Mouse (Mus musculus) testis, adult 2 months (tissue): ENCODE measurements around the gene Stab2. TPM values are rescaled to one million over a fixed set of nuclear protein-coding genes. Genes with fewer than 3 reads are reported as not detected.
A peak's percentile ranks its signal among the peaks of the same experiment; 100 is the strongest.

Experiments used
- H3K27ac ChIP-seq: fragments of 200-500 bp; 2 replicates; pipeline ENCODE4 v1.5.1; 2012; ENCODE audit warnings: low read depth, low read length; ENCODE audit not compliant: control insufficient read depth, insufficient read depth
- H3K27me3 ChIP-seq: fragments of 200-500 bp; 2 replicates; pipeline ENCODE4 v1.6.1; 2012; ENCODE audit warnings: mild to moderate bottlenecking, low read length, moderate library complexity; ENCODE audit not compliant: control insufficient read depth, insufficient read depth
- H3K36me3 ChIP-seq: fragments of 200-500 bp; 2 replicates; pipeline ENCODE4 v1.6.1; 2012; ENCODE audit warnings: mild to moderate bottlenecking, low read length; ENCODE audit not compliant: control insufficient read depth, insufficient read depth
- H3K4me1 ChIP-seq: fragments of 200-500 bp; 2 replicates; pipeline ENCODE4 v1.6.1; 2012; ENCODE audit warnings: low read length; ENCODE audit not compliant: control insufficient read depth, insufficient read depth
- H3K4me3 ChIP-seq: fragments of 200-500 bp; 2 replicates; pipeline ENCODE4 v1.5.1; 2012; ENCODE audit warnings: low read depth, mild to moderate bottlenecking, low read length, moderate library complexity, mixed read lengths; ENCODE audit not compliant: control insufficient read depth
- CTCF ChIP-seq: fragments of 200-500 bp; IDR thresholded peaks from 2 replicates; pipeline ENCODE4 v1.5.1; 2012; ENCODE audit warnings: low read depth, mild to moderate bottlenecking, inconsistent platforms, low read length, moderate library complexity; ENCODE audit not compliant: control insufficient read depth, insufficient read depth, insufficient replicate concordance
- POLR2A ChIP-seq: fragments of 200-500 bp; IDR thresholded peaks from 2 replicates; pipeline ENCODE4 v1.6.1; 2012; ENCODE audit warnings: low read depth, mild to moderate bottlenecking, inconsistent platforms, low read length, moderate library complexity; ENCODE audit not compliant: control insufficient read depth
- polyA plus RNA-seq: library from polyadenylated mRNA; depleted of rRNA; stranded (reverse); fragments of >200 nt; gene quantifications from 2 replicates; pipeline ENCODE4 v1.2.3, GENCODE M21; 2012; rRNA removed

Stab2 gene
- polyA plus RNA-seq = 5.9 and 6.5 TPM in 2 replicates

DNA sequence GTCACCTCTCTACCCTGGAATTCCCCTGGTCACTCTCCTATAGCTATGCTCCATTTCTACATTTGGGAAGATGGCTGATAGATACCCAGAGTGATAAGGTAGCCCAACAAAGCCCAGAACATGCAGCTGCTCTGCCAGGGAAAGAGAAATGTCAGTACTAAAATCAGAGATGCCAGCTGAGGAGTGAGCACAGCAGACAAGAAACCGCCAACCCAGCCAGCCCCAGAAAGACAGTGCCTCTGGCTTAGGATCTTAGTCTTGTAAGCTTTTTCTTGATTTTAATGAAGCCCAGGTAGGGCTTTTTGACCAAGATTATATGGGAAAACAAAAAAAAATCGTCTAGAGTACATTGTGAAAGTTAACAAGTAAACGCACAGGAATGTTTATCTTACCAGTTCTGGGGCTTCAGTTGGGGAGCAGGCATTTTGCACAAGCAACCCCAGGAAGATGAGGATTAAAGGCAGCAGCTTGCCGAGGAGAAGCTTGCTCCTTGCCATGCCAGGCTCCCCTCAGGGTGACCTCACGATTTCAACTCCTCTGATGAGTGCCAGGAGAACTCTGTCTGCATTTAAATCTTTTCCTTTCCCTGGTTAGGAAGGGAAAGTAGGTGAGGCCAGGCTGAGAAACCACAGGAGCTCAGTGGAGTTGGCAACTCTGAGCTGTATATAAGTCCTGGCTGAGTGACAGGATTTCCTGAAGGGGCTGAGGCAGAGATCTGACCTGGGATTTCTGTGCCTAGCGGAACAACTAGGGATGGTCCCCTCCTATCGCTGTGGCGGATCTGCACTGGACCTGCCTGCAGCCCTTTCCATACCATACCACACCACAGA lies at the start of gene Stab2:
Gene Stab2, minus strand, starts transcription at position 641 of the 830 bp plus-strand sequence.
- H3K4me3 ChIP-seq = no peak within 1 kb of the TSS

GRCm38 (mm10) chr10:87051714-87052113 lies 43.9 kb upstream of the Stab2 start:
- no peaks in the 10 kb centered on the region for H3K36me3 ChIP-seq
- H3K4me3 ChIP-seq = no peak overlapping the region
- H3K27ac ChIP-seq = no peak overlapping the region
- no peaks in the 10 kb centered on the region for H3K27me3 ChIP-seq
- no peaks in the 10 kb centered on the region for H3K4me1 ChIP-seq
- TF ChIP-seq CTCF (no peak), POLR2A (no peak)

More for the DNA sequence above, at the start of gene Stab2:
- Histone ChIP-seq H3K27ac (no peak within 1 kb of the TSS), H3K4me1 (no peaks in the 10 kb centered on the region), H3K27me3 (no peaks in the 10 kb centered on the region), H3K36me3 (no peaks in the 10 kb centered on the region)
- TF ChIP-seq POLR2A (no peak), CTCF (no peak)

GRCm38 (mm10) chr10:87049179-87049578 lies 41.4 kb upstream of the Stab2 start:
- no peak overlapping the region for H3K4me3 ChIP-seq
- TF ChIP-seq CTCF (no peak), POLR2A (no peak)
- H3K27ac ChIP-seq = no peak overlapping the region
- H3K36me3 ChIP-seq = no peaks in the 10 kb centered on the region
- no peaks in the 10 kb centered on the region for H3K4me1 ChIP-seq
- H3K27me3 ChIP-seq = no peaks in the 10 kb centered on the region

DNA sequence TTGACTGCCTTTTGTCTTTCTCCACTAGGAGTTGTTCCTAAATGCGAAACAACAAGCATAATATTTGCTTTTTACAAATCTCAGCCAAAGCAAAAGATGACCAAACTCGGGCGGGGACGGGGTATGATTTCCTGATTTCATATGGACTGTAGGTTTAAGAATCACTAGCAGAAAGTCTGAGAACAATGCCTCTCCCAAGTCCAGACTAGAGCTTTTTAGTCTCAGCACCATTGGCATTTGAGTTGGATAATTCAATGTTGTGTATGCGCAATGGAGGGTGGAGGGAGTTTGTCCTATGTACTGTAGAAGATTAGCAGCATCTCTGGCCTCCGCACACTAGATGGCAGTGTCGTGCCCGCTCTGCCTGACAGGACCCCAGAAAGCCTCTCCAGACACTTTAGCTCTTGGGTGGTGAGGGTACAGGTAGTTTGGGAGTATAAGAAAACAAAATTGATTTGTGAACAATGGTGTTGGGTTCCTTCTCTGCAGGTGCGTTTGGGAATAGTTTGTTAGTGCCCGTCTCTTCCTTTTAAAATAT lies 39.2 kb upstream of the Stab2 start:
- Histone ChIP-seq H3K27me3 (no peaks in the 10 kb centered on the region), H3K27ac (no peak overlapping the region), H3K4me3 (no peak overlapping the region), H3K4me1 (no peaks in the 10 kb centered on the region), H3K36me3 (no peaks in the 10 kb centered on the region)
- peak; percentile 54; the same call in 1 of the 2 replicates for TF ChIP-seq CTCF
- no peak for TF ChIP-seq POLR2A

DNA sequence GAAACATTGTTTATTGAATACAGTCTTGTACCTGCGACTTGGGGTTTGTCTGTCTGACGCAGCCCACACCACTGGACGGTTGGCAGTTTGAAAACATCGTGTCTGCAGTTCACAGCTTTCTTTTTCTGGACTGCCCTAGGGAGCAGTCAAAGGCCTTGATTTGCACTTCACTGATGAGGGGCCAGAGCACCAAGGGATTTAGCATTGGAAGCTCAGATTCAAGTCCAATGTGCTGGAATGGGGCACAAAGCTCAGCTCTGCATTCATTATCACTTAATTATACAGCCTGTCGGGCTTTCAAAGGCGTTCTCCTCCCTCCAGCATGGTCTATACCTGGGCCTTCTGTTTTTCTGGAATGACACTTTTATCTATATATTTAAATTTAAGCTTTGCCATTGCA lies 38.6 kb upstream of the Stab2 start:
- H3K36me3 ChIP-seq = no peaks in the 10 kb centered on the region
- no peak overlapping the region for H3K27ac ChIP-seq
- no peaks in the 10 kb centered on the region for H3K27me3 ChIP-seq
- TF ChIP-seq POLR2A (no peak), CTCF (no peak)
- H3K4me3 ChIP-seq = no peak overlapping the region
- H3K4me1 ChIP-seq = no peaks in the 10 kb centered on the region

- no peaks in the 10 kb centered on the region for H3K27me3 ChIP-seq
- no peak overlapping the region for H3K27ac ChIP-seq
- H3K4me3 ChIP-seq = no peak overlapping the region
- no peak for TF ChIP-seq CTCF
- H3K36me3 ChIP-seq = no peaks in the 10 kb centered on the region
- no peaks in the 10 kb centered on the region for H3K4me1 ChIP-seq
Observed at GRCm38 (mm10) chr10:87045273-87045672, 37.4 kb upstream of the Stab2 start.

DNA sequence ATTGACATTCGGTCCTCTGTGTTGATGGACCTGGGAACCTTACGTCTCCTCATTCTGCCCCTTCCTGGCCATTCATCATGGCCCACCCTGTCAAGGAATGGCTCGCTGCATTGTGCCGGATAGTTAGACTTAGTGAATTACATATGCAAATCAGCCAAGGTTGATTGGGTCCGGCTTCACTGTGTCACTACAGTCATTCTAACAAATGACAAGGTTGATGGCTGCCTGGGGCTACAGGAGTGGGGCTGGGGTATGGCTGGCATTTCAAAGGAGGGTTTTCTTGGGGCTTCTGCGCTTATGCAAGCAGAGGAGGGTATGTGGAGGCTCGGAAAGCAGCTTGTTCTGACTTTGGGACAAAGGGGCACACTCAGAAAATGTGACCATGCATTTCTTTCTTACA lies 33.4 kb upstream of the Stab2 start:
- no peaks in the 10 kb centered on the region for H3K27me3 ChIP-seq
- H3K4me1 ChIP-seq = no peaks in the 10 kb centered on the region
- H3K36me3 ChIP-seq = no peaks in the 10 kb centered on the region
- H3K4me3 ChIP-seq = no peak overlapping the region
- no peak overlapping the region for H3K27ac ChIP-seq
- TF ChIP-seq CTCF (no peak), POLR2A (no peak)

DNA sequence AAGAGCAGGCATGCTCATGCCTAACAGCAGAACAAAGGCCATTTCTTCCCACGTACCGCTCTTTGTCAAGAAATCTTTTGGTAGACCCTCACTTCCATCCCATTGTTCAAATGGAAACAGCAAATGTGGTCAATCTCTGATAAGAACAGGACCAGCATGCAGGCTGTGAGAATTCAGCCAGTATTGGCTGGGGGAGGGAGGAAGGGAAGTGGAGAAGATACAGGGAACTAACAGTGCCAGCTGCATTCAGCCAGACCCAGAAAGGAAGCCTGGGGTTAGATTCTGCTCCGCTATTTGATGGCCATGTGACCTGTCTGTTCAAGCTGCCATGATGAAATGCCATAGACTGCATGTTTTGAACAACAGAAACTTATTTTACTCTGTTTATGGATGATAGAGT lies 32.0 kb upstream of the Stab2 start:
- TF ChIP-seq CTCF = no peak
- no peak for TF ChIP-seq POLR2A
- Histone ChIP-seq H3K36me3 (no peaks in the 10 kb centered on the region), H3K27ac (no peak overlapping the region), H3K4me1 (no peaks in the 10 kb centered on the region), H3K27me3 (no peaks in the 10 kb centered on the region), H3K4me3 (no peak overlapping the region)
